9 mouse cellular contexts compared by ENCODE assay signal in genomic region chr6:85373066-85373860, GRCm38 (mm10). TPM values are rescaled to one million over a fixed set of nuclear protein-coding genes. Genes with fewer than 3 reads are reported as not detected.
DNase-seq lines count a peak whose midpoint lies in the region; ATAC-seq and TF ChIP-seq lines count a peak whose summit lies in the region.
"Had no signal": no experiment of that assay in that cellular context is flagged by ENCODE, and none has a peak within 500 bp of the region (broad histone marks: within the 10 kb centered on the region; RNA-seq: fewer than 3 reads in every experiment).

No protein-coding gene starts in this region.

- peak overlapping the region; percentile 84 for H3K27ac ChIP-seq in testis, adult 2 months (ENCODE audit: control insufficient read depth, insufficient read depth, low read depth, low read length)
- H3K27ac ChIP-seq in liver, embryonic 13.5 days = no peak overlapping the region

- no peak for ATAC-seq in liver, embryonic 13.5 days (ENCODE audit: low read depth)

- peak; percentile 39 for DNase-seq in cerebellum, adult 9-10 months
- no peak for DNase-seq in cerebellum, adult 11 months
- no peak for DNase-seq in testis, postnatal 10 days (ENCODE audit: low spot score)
- DNase-seq in liver, embryonic 13.5 days = no peak
- DNase-seq in right cerebral cortex, postnatal 25 days = no peak
- DNase-seq in thymus, postnatal 10 days (ENCODE audit: low spot score in 2 of 2) = no peak
- no peak for DNase-seq in right cerebral cortex, postnatal 36 days (ENCODE audit: low spot score in 2 of 2)
- DNase-seq: thymus, postnatal 25 days had no signal

- TF ChIP-seq CTCF in testis, adult 2 months (IDR thresholded peaks at IDR 0.05; ENCODE audit: control insufficient read depth, insufficient read depth, insufficient replicate concordance, low read depth, low read length) = no peak

- TF ChIP-seq POLR2A in testis, adult 2 months (IDR thresholded peaks at IDR 0.05; ENCODE audit: control insufficient read depth, low read depth, low read length) = no peak

- no peaks in the 10 kb centered on the region for H3K36me3 ChIP-seq in testis, adult 2 months (ENCODE audit: control insufficient read depth, insufficient read depth, low read length)
- H3K36me3 ChIP-seq in liver, embryonic 13.5 days = no peaks in the 10 kb centered on the region

- H3K4me1 ChIP-seq in testis, adult 2 months (ENCODE audit: control insufficient read depth, insufficient read depth, low read length) = peaks cover 23% of the 10 kb centered on the region
- peaks cover 50% of the 10 kb centered on the region for H3K4me1 ChIP-seq in liver, embryonic 13.5 days (replicated peaks)

- H3K4me2 ChIP-seq in liver, embryonic 13.5 days = peak overlapping the region; percentile 99

- peak overlapping the region; percentile 87 for H3K4me3 ChIP-seq in testis, adult 2 months (ENCODE audit: control insufficient read depth, low read depth, low read length)
- peak overlapping the region; percentile 71 for H3K4me3 ChIP-seq in liver, embryonic 13.5 days (replicated peaks)

- H3K9me3 ChIP-seq in liver, embryonic 13.5 days (replicated peaks) = no peaks in the 10 kb centered on the region

- peak overlapping the region; percentile 76; the same call in 1 of the 2 replicates for H3K9ac ChIP-seq in liver, embryonic 13.5 days

- H3K27me3 ChIP-seq in testis, adult 2 months (ENCODE audit: control insufficient read depth, insufficient read depth, low read length) = no peaks in the 10 kb centered on the region
- H3K27me3 ChIP-seq in liver, embryonic 13.5 days = peaks cover 35% of the 10 kb centered on the region

- WGBS in liver, embryonic 13.5 days (ENCODE audit: insufficient replicate concordance) = 72% methylated on average over 10 of the region's 10 CpGs

RNA-seq across cellular contexts. Expression of gene Rab11fip5, which starts 1.2 kb away (rescaled TPM):
- polyA plus RNA-seq in testis, adult 2 months (2012; rRNA removed) = 160 and 184 TPM in 2 replicates
- 0.61 and 0.71 TPM in 2 replicates for polyA plus RNA-seq in liver, embryonic 13.5 days (2015; fragmentation: Nextera tagmentation; extraction: Ambion mirVana)

RNA-seq across cellular contexts. Expression of gene Sfxn5, which starts 40.0 kb away (rescaled TPM):
- 0.80 and 1.1 TPM in 2 replicates for polyA plus RNA-seq in testis, adult 2 months (2012; rRNA removed)
- polyA plus RNA-seq in liver, embryonic 13.5 days (2015; fragmentation: Nextera tagmentation; extraction: Ambion mirVana) = 1.9 and 2.1 TPM in 2 replicates

RNA-seq across cellular contexts. Expression of gene Noto, which starts 50.4 kb away (rescaled TPM):
- not detected in 2 replicates for polyA plus RNA-seq in testis, adult 2 months (2012; rRNA removed)
- polyA plus RNA-seq in liver, embryonic 13.5 days (2015; fragmentation: Nextera tagmentation; extraction: Ambion mirVana) = not detected in 2 replicates

RNA-seq across cellular contexts. Expression of gene Smyd5, which starts 58.5 kb away (rescaled TPM):
- polyA plus RNA-seq in testis, adult 2 months (2012; rRNA removed) = 10.2 TPM in 2 replicates
- polyA plus RNA-seq in liver, embryonic 13.5 days (2015; fragmentation: Nextera tagmentation; extraction: Ambion mirVana) = 31.6 and 33.7 TPM in 2 replicates

Comparison
In these comparisons a context has a peak if more than half of its experiments do, and no peak if none do; other contexts are left out.
1. RNA of gene Rab11fip5, which starts 1.2 kb away (polyA plus RNA-seq): 160 to 184 TPM in testis, adult 2 months; 0.61 to 0.71 TPM in liver, embryonic 13.5 days; every median in the first group is over 10 times any median in the second.